Mouse (Mus musculus) heart, postnatal 0 days (tissue): ENCODE data around the gene Josd1.

ENCODE experiments used
- CTCF ChIP-seq: IDR thresholded peaks from 2 replicates; pipeline ENCODE4 v1.5.1; 2016; ENCODE audit warnings: antibody characterized with exemption, control low read depth, low read depth
- EP300 ChIP-seq: IDR thresholded peaks from 2 replicates; pipeline ENCODE4 v1.6.1; 2016; ENCODE audit warnings: antibody characterized with exemption, low read depth

DNA sequence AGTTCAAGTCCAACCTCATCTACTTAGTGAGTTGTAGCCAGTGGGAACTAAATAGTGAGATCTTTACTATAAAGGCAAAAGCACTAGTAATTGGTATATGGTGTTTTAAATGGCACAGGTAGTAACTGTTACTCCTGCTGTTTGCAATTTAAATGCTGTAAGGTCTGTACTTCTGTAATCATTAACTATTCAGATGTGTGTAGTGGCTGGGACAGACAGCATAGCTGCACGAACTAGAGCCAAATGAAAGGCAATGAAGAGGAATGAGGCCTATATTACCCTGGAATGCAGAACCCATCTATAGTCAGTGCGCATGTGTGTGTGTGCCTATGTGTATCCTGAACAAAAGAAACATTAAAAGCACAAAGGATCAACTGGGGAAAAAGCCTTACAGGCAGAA lies 9.8 kb downstream of the Josd1 start:
- TF ChIP-seq CTCF (no peak), EP300 (no peak)
